Mouse (Mus musculus): ENCODE results near the gene Trim32. TPM values are rescaled to one million over a fixed set of nuclear protein-coding genes. Genes with fewer than 3 reads are reported as not detected.

Gene Trim32
- polyA plus RNA-seq (2015; fragmentation: Nextera tagmentation; extraction: Ambion mirVana) = 17.3 and 19.8 TPM in 2 replicates

- peak within 1 kb of the TSS; percentile 58 for H3K9ac ChIP-seq (ENCODE audit: low read depth, low read length)
- H3K36me3 ChIP-seq (ENCODE audit: control insufficient read depth, insufficient read depth) = no peaks in the 10 kb centered on the region
- H3K9me3 ChIP-seq (ENCODE audit: control insufficient read depth) = no peaks in the 10 kb centered on the region
- TF ChIP-seq CTCF (IDR thresholded peaks at IDR 0.05; ENCODE audit: low read depth) = no peak
- H3K4me2 ChIP-seq (replicated peaks; ENCODE audit: low read depth) = peak within 1 kb of the TSS; percentile 74
- 3% methylated on average over 33 of the region's 33 CpGs for WGBS
- no peak within 1 kb of the TSS for H3K27ac ChIP-seq (ENCODE audit: low read depth, low read length)
- no peaks in the 10 kb centered on the region for H3K27me3 ChIP-seq (replicated peaks; ENCODE audit: control insufficient read depth, insufficient read depth, low read length)
- H3K4me3 ChIP-seq (ENCODE audit: low read depth, low read length) = peak within 1 kb of the TSS; percentile 73
- ATAC-seq = peak; percentile 88
- H3K4me1 ChIP-seq (replicated peaks; ENCODE audit: control insufficient read depth, insufficient read depth, low read length) = peaks cover 5% of the 10 kb centered on the region; the same call in 1 of the 2 replicates
Observed at GRCm38 (mm10) chr4:65604504-65605150, at the start of gene Trim32. Gene Trim32, plus strand, starts transcription at chr4:65604986.

- Histone ChIP-seq H3K9me3 (ENCODE audit: control insufficient read depth) (no peaks in the 10 kb centered on the region), H3K36me3 (ENCODE audit: control insufficient read depth, insufficient read depth) (no peaks in the 10 kb centered on the region), H3K4me3 (ENCODE audit: low read depth, low read length) (no peak overlapping the region), H3K4me1 (replicated peaks; ENCODE audit: control insufficient read depth, insufficient read depth, low read length) (no peaks in the 10 kb centered on the region), H3K27ac (ENCODE audit: low read depth, low read length) (no peak overlapping the region), H3K9ac (ENCODE audit: low read depth, low read length) (no peak overlapping the region), H3K27me3 (replicated peaks; ENCODE audit: control insufficient read depth, insufficient read depth, low read length) (no peaks in the 10 kb centered on the region), H3K4me2 (replicated peaks; ENCODE audit: low read depth) (no peak overlapping the region)
- ATAC-seq = no peak
- no peak for TF ChIP-seq CTCF (IDR thresholded peaks at IDR 0.05; ENCODE audit: low read depth)
- WGBS = 71% methylated on average over 4 of the region's 4 CpGs
Observed at GRCm38 (mm10) chr4:65565493-65565892, 39.3 kb upstream of the Trim32 start.

- H3K4me3 ChIP-seq (ENCODE audit: low read depth, low read length) = no peak overlapping the region
- H3K36me3 ChIP-seq (ENCODE audit: control insufficient read depth, insufficient read depth) = no peaks in the 10 kb centered on the region
- ATAC-seq = no peak
- peak; percentile 18; the same call in 1 of the 2 replicates for TF ChIP-seq CTCF (IDR thresholded peaks at IDR 0.05; ENCODE audit: low read depth)
- 68% methylated on average over 1 of the region's 1 CpGs for WGBS
- H3K4me2 ChIP-seq (replicated peaks; ENCODE audit: low read depth) = no peak overlapping the region
- H3K9ac ChIP-seq (ENCODE audit: low read depth, low read length) = no peak overlapping the region
- H3K4me1 ChIP-seq (replicated peaks; ENCODE audit: control insufficient read depth, insufficient read depth, low read length) = no peaks in the 10 kb centered on the region
- H3K9me3 ChIP-seq (ENCODE audit: control insufficient read depth) = no peaks in the 10 kb centered on the region
- no peaks in the 10 kb centered on the region for H3K27me3 ChIP-seq (replicated peaks; ENCODE audit: control insufficient read depth, insufficient read depth, low read length)
- H3K27ac ChIP-seq (ENCODE audit: low read depth, low read length) = no peak overlapping the region
Observed at GRCm38 (mm10) chr4:65580254-65580653, 24.5 kb upstream of the Trim32 start.

- TF ChIP-seq CTCF (IDR thresholded peaks at IDR 0.05; ENCODE audit: low read depth) = no peak
- Histone ChIP-seq H3K27me3 (replicated peaks; ENCODE audit: control insufficient read depth, insufficient read depth, low read length) (no peaks in the 10 kb centered on the region), H3K4me2 (replicated peaks; ENCODE audit: low read depth) (no peak overlapping the region), H3K4me1 (replicated peaks; ENCODE audit: control insufficient read depth, insufficient read depth, low read length) (no peaks in the 10 kb centered on the region), H3K4me3 (ENCODE audit: low read depth, low read length) (no peak overlapping the region), H3K27ac (ENCODE audit: low read depth, low read length) (no peak overlapping the region), H3K9ac (ENCODE audit: low read depth, low read length) (no peak overlapping the region), H3K36me3 (ENCODE audit: control insufficient read depth, insufficient read depth) (no peaks in the 10 kb centered on the region), H3K9me3 (ENCODE audit: control insufficient read depth) (no peaks in the 10 kb centered on the region)
- no peak for ATAC-seq
- WGBS = 67% methylated on average over 5 of the region's 5 CpGs
Observed at GRCm38 (mm10) chr4:65586947-65587346, 17.8 kb upstream of the Trim32 start.

- ATAC-seq = no peak
- H3K9me3 ChIP-seq (ENCODE audit: control insufficient read depth) = no peaks in the 10 kb centered on the region
- no peaks in the 10 kb centered on the region for H3K27me3 ChIP-seq (replicated peaks; ENCODE audit: control insufficient read depth, insufficient read depth, low read length)
Observed at GRCm38 (mm10) chr4:65589780-65590179, 15.0 kb upstream of the Trim32 start.

GRCm38 (mm10) chr4:65594601-65595369 lies 10.0 kb upstream of the Trim32 start:
- no peak overlapping the region for H3K27ac ChIP-seq (ENCODE audit: low read depth, low read length)
- no peak for ATAC-seq
- 58% methylated on average over 5 of the region's 5 CpGs for WGBS

More at GRCm38 (mm10) chr4:65589780-65590179, 15.0 kb upstream of the Trim32 start:
- Histone ChIP-seq H3K36me3 (ENCODE audit: control insufficient read depth, insufficient read depth) (no peaks in the 10 kb centered on the region), H3K9ac (ENCODE audit: low read depth, low read length) (no peak overlapping the region), H3K4me2 (replicated peaks; ENCODE audit: low read depth) (no peak overlapping the region), H3K4me3 (ENCODE audit: low read depth, low read length) (no peak overlapping the region), H3K27ac (ENCODE audit: low read depth, low read length) (no peak overlapping the region), H3K4me1 (replicated peaks; ENCODE audit: control insufficient read depth, insufficient read depth, low read length) (no peaks in the 10 kb centered on the region)
- TF ChIP-seq CTCF (IDR thresholded peaks at IDR 0.05; ENCODE audit: low read depth) = peak; percentile 82

More at GRCm38 (mm10) chr4:65594601-65595369, 10.0 kb upstream of the Trim32 start:
- H3K27me3 ChIP-seq (replicated peaks; ENCODE audit: control insufficient read depth, insufficient read depth, low read length) = no peaks in the 10 kb centered on the region
- no peak overlapping the region for H3K4me3 ChIP-seq (ENCODE audit: low read depth, low read length)
- no peak overlapping the region for H3K9ac ChIP-seq (ENCODE audit: low read depth, low read length)
- H3K4me2 ChIP-seq (replicated peaks; ENCODE audit: low read depth) = no peak overlapping the region
- no peaks in the 10 kb centered on the region for H3K9me3 ChIP-seq (ENCODE audit: control insufficient read depth)
- TF ChIP-seq CTCF (IDR thresholded peaks at IDR 0.05; ENCODE audit: low read depth) = no peak
- H3K4me1 ChIP-seq (replicated peaks; ENCODE audit: control insufficient read depth, insufficient read depth, low read length) = no peaks in the 10 kb centered on the region
- no peaks in the 10 kb centered on the region for H3K36me3 ChIP-seq (ENCODE audit: control insufficient read depth, insufficient read depth)
